Mouse (Mus musculus) layer of hippocampus, postnatal 14 days (tissue): ENCODE results near the gene Nek7. TPM values are rescaled to one million over a fixed set of nuclear protein-coding genes. Genes with fewer than 3 reads are reported as not detected.

Experiments
- DNase-seq, 2 experiments: peaks; one replicate each; pipeline ENCODE4 v3.0.0; 2021 to 2022; ENCODE audit warnings: low spot score in 2 of 2, mixed read lengths in 1 of 2
- total RNA-seq, 2 experiments: library from RNA; stranded (reverse); gene quantifications; 2 replicates each; pipeline ENCODE4 v1.2.3; 2021

The Nek7 gene
- total RNA-seq, 2 experiments from 2014 or later: 24.7 to 26.1 TPM

DNA sequence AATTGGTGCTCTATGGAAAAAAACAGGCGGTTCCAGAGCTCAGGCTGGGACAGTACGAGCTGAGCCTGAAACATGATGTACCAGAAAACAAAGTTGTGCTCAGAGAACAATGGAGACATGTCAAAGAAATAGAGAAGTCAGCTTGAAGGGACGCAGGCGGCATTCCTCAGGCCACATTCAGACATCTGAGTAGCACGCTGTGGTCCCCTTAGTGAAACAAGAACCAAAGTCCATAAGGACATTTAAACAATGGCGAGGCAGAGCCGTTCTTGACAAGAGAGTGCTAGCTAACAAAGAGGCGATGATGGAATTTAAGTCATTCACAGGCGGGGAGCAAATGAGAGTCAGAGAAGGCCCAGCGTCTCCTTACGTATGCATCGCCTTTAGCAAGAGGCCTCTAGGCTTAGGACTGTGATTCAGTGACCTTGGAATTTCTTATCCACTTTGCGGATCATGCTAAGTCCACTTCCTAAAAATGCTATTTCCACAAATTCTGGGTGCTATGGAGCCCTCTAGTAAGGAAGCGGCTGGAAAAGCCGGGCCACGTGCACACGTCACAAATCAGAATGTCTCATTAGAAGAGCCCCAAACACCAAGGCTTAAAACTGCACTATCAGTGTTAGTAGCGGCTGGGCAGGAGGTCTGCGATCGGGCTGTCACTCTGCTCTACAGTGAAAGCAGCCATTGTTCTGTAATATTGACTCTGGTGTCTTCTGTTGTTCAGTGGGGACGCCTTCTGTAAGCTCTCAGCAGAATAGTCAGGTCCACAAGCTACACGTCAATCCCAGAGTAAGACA lies 48.2 kb downstream of the Nek7 start:
- no peak for DNase-seq

- DNase-seq: no peak
These were observed 48.9 kb downstream of the Nek7 start for GRCm38 (mm10) chr1:138571038-138571441.

DNA sequence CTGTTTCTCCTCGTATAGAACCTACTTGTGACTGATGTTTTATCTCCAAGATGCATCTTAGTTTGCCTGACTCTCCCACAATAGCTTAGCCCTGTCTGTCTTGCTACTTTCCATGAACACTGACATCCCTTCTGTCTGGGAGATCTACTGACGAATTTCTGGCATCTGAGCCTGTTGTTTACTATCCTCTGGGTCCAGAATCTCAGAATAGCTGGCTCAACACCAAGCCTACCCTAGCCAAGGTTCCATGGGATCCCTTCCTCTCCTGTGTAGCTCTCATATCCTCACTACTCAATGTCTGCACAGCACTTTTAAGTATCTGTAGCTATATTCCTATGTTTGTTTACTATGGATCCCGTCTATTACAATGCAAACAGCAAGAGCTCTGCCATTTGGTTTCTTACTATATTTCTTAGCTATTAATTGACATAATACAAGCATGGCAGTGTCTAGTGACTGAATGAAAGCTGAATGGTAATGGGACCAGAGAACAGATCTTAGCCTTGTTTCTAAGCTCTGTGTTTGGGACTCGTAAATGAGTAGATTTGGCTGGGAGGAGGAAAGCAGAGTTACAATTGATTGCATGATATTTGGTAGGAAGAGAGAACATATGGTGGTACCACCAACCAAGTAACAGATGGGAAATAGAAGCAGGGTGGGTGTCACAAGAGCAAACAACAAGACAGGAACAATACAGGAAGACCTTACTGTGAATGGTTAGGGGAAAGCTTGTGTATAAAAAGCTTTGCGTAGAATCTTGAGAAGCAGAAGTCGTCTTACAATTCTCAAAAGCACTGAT lies 51.3 kb downstream of the Nek7 start:
- DNase-seq: peak in 1 of 2 experiments; percentile 60

GRCm38 (mm10) chr1:138567946-138568345 lies 52.0 kb downstream of the Nek7 start:
- DNase-seq: no peak

DNA sequence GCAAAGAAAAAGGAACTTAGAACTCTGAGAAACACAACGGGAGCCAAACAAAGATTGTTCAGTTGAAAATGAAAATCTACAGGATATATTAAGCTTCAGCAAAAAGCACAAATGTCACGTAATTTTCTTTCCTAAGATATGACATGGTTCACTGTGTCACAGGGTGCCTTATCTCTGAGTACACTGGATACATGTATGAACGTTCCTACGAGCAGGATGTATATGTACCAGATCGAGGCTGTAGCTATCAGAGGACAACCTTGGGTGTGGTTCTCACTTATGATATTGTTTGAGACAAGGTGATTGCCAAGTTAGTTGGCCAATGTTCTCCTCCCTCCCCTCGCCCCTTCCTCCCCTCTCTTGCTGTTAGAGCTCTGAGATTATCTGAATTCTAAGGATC lies 55.3 kb downstream of the Nek7 start:
- DNase-seq: no peak

- DNase-seq: peak in 1 of 2 experiments; percentile 42
These were observed 59.2 kb downstream of the Nek7 start for GRCm38 (mm10) chr1:138560733-138561132.

GRCm38 (mm10) chr1:138559213-138560101 lies 60.5 kb downstream of the Nek7 start:
- no peak for DNase-seq

GRCm38 (mm10) chr1:138558342-138558741 lies 61.6 kb downstream of the Nek7 start:
- no peak for DNase-seq

- no peak for DNase-seq
These were observed 65.0 kb downstream of the Nek7 start for GRCm38 (mm10) chr1:138554926-138555325.

- DNase-seq: no peak
These were observed 69.8 kb downstream of the Nek7 start for GRCm38 (mm10) chr1:138550184-138550583.

GRCm38 (mm10) chr1:138542170-138542515 lies 77.8 kb downstream of the Nek7 start:
- no peak for DNase-seq

GRCm38 (mm10) chr1:138541495-138542169 lies 78.3 kb downstream of the Nek7 start:
- no peak for DNase-seq

DNA sequence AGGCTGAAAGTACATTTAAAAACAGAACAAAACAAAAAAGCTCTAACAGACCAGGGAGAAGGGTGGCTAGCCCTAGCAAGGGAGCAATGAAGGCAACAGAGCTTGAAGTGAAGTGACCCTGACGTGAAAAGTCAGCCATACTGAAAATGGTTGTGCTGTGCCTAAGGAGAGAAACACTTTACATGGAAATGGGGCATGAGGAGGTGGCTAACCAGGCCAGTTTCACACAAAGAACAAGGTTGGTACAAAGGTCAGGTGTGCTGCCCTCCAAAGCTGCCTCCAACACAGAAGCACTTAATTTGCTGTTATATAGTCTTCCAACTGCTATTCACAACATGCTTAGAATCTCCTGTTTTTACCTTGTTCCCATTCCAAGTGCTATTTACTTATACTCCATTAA lies 80.2 kb downstream of the Nek7 start:
- DNase-seq: no peak

- no peak for DNase-seq
These were observed 81.7 kb downstream of the Nek7 start for GRCm38 (mm10) chr1:138538217-138538616.

- DNase-seq: no peak
These were observed 84.0 kb downstream of the Nek7 start for GRCm38 (mm10) chr1:138535758-138536574.

DNA sequence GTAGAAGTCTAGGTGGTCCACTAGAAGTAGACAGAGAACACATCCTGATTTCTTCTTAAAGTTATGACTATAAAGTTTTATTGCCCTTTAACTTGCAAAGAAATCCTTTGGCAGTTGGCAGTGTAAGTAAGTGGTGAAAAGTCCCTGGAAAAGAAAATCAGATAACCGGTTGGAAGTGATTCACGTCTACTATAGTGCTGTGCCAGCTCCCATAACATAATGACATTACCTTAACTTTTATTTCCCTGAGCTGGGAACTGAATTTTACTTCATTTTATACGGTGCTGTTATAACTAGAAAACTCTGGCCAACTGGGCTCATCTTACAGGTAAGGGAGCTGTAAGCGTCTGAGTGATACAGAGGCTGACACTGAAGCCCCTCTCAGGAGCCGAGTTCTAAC lies 89.3 kb downstream of the Nek7 start:
- DNase-seq: no peak

DNA sequence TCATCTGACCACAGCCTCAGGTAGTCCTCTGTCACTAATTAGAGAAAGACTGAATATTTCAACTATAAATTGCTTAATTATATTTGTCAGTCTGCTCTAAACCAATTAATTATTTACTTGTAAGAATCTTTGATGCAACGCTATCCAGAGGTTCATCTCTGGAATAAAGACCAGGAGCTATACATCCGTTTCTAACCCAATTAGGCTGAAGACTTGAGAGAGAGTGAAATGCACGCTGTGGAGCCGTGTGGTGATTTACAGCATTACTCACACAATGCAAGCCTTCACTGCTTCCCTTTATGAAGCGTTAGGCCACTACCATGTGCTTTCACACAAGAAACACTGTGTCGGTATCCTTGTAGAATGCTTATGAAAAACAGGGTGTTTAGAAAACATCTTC lies 96.0 kb downstream of the Nek7 start:
- DNase-seq: no peak

- no peak for DNase-seq
These were observed 101.7 kb downstream of the Nek7 start for GRCm38 (mm10) chr1:138518235-138518634.

- DNase-seq: no peak
These were observed 102.4 kb downstream of the Nek7 start for GRCm38 (mm10) chr1:138517360-138518099.
